Mouse (Mus musculus) bone marrow macrophage, adult 2 months (primary cell): ENCODE measurements around the gene Smim17. TPM values are rescaled to one million over a fixed set of nuclear protein-coding genes. Genes with fewer than 3 reads are reported as not detected.
A peak's percentile ranks its signal among the peaks of the same experiment; 100 is the strongest.

ENCODE experiments used
- H3K27ac ChIP-seq: 2 replicates; pipeline ENCODE4 v1.5.1; 2012; ENCODE audit warnings: low read depth, low read length; ENCODE audit not compliant: insufficient read depth
- H3K4me1 ChIP-seq: 2 replicates; pipeline ENCODE4 v1.6.1; 2012; ENCODE audit warnings: low read length; ENCODE audit not compliant: control insufficient read depth, insufficient read depth
- H3K4me3 ChIP-seq: 2 replicates; pipeline ENCODE4 v1.5.1; 2012; ENCODE audit warnings: mild to moderate bottlenecking, low read length, moderate library complexity; ENCODE audit not compliant: insufficient read depth
- CTCF ChIP-seq: IDR thresholded peaks from 2 replicates; pipeline ENCODE4 v1.5.1; 2012; ENCODE audit warnings: low read depth, mild to moderate bottlenecking, low read length, moderate library complexity
- POLR2A ChIP-seq: IDR thresholded peaks from 2 replicates; pipeline ENCODE4 v1.6.1; 2012; ENCODE audit warnings: mild to moderate bottlenecking, low read depth, low read length, borderline replicate concordance
- polyA plus RNA-seq: library from polyadenylated mRNA; stranded (reverse); fragments of >200 nt; gene quantifications from 2 replicates; pipeline ENCODE4 v1.2.4, GENCODE M21; 2012; ENCODE audit not compliant: missing spikeins, insufficient read depth, insufficient read length

Gene Smim17
- polyA plus RNA-seq, 1 experiment, result not detected

DNA sequence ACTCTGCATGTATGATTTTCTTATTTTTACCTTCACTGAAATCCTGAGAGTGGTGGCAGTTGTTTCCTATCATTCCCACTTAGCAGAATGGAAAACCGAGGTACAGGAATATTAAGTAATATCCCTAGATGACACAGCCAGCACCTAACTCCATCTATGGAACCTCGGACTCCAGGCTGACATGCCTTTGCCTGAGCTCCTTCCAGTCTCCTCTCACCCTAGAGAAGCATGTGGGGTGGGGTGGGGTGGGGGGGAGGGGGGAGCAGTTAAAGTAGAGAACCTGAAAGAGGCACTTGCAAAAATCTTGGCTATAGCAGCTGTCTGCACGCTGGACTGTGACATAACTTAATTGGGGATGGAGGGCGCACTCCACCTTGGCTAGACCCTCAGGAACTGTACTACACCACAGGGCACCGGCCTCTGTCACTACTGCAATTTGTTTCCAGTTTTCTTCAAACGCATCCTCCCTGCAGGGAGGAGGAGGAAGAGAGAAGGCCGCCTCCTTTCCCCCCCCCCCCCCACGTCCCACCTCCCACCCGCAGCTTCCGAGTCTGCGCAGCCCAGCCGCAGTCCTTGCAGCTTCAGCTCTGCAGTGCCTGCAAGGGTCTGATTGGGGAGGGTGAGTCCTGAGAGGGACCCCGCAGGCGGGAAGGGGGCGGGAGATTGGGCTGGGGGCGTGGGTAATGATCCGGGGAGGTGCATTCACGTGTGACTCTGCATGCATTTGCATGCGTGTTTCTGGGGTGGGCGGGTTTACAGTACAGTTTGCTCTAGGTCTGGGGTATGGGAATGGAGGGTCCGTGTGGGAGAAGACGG is 16.3 kb downstream of the Smim17 start:
- no peak overlapping the region for H3K4me3 ChIP-seq
- no peak overlapping the region for H3K27ac ChIP-seq
- no peaks in the 10 kb centered on the region for H3K4me1 ChIP-seq
- TF ChIP-seq CTCF (no peak), POLR2A (no peak)

DNA sequence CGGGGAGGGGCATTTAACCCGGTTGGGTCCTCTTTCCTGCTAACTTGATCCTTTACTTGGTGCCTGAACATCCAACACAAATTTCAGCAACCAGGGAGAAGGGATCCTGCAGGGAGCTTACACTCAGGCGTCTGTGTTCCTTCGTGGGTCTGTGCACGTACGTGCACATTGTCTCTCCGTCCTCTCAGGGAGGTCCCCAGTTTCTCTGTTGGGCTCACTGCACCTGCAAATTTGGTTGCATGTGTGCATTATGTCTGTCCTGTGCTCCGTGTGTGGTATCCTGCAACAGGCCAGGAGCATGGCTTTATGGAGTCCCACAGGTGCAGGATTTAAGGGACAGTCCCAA is 16.9 kb downstream of the Smim17 start:
- TF ChIP-seq CTCF (no peak), POLR2A (no peak)
- no peaks in the 10 kb centered on the region for H3K4me1 ChIP-seq
- H3K27ac ChIP-seq, result no peak overlapping the region
- no peak overlapping the region for H3K4me3 ChIP-seq

GRCm38 (mm10) chr7:6419894-6420293 is 21.4 kb downstream of the Smim17 start:
- no peak for TF ChIP-seq POLR2A
- no peak for TF ChIP-seq CTCF
- no peaks in the 10 kb centered on the region for H3K4me1 ChIP-seq

DNA sequence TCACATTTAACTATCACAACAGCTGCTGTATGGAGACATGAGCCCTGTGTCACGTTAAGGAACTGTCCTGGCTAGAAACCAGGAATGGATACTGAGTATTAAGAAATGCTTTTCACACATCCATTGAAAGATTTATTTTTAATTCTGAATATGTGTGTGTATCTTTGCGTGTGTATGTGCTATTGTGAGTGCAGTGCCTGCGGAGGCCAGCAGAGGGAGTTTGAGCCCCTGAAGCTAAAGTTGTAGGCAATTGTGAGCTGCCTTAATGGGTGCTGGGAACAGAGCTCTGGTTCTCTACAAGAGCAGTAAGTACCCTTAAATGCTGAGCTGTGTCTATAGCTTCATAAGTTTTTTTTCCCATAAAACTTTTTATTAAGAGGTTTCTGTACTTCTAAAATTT is 30.9 kb downstream of the Smim17 start:
- H3K4me1 ChIP-seq, result no peaks in the 10 kb centered on the region
- TF ChIP-seq POLR2A (no peak), CTCF (no peak)
- no peak overlapping the region for H3K27ac ChIP-seq
- no peak overlapping the region for H3K4me3 ChIP-seq

More at GRCm38 (mm10) chr7:6419894-6420293, 21.4 kb downstream of the Smim17 start:
- Histone ChIP-seq H3K27ac (no peak overlapping the region), H3K4me3 (no peak overlapping the region)

- Histone ChIP-seq H3K27ac (no peak overlapping the region), H3K4me1 (no peaks in the 10 kb centered on the region), H3K4me3 (no peak overlapping the region)
- no peak for TF ChIP-seq POLR2A
- TF ChIP-seq CTCF, result peak; percentile 60
These were observed 31.8 kb downstream of the Smim17 start for GRCm38 (mm10) chr7:6430342-6430741.

GRCm38 (mm10) chr7:6438388-6438787 is 39.9 kb downstream of the Smim17 start, which contains the start of gene Olfr1344:
Olfr1344 (plus strand) TSS chr7:6438688.
- Histone ChIP-seq H3K27ac (no peak within 1 kb of the TSS), H3K4me1 (no peaks in the 10 kb centered on the region), H3K4me3 (no peak within 1 kb of the TSS)
- TF ChIP-seq CTCF (no peak), POLR2A (no peak)

GRCm38 (mm10) chr7:6441173-6441572 is 42.7 kb downstream of the Smim17 start:
- Histone ChIP-seq H3K4me1 (no peaks in the 10 kb centered on the region), H3K27ac (no peak overlapping the region), H3K4me3 (no peak overlapping the region)
- no peak for TF ChIP-seq CTCF
- no peak for TF ChIP-seq POLR2A

DNA sequence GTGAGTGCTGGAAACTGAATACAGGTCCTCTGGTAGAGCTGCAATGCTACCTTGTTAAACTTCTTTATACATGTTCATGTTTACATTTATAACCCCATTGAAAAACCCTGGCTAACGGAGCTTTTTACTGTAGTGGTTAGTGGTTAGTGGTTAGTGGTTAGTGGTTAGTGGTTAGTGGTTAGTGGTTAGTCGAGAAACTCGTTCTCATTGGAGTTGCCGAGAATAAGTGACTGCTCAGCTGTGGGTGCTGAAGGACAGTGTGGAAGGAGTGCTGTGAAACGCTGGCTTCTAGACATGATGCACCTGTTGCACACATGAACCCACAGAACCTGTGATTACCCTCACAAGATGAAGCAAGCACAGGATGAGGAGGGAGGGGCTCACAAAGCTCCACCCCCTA is 49.3 kb downstream of the Smim17 start:
- no peaks in the 10 kb centered on the region for H3K4me1 ChIP-seq
- H3K4me3 ChIP-seq, result no peak overlapping the region
- no peak overlapping the region for H3K27ac ChIP-seq
- no peak for TF ChIP-seq CTCF
- TF ChIP-seq POLR2A, result no peak

DNA sequence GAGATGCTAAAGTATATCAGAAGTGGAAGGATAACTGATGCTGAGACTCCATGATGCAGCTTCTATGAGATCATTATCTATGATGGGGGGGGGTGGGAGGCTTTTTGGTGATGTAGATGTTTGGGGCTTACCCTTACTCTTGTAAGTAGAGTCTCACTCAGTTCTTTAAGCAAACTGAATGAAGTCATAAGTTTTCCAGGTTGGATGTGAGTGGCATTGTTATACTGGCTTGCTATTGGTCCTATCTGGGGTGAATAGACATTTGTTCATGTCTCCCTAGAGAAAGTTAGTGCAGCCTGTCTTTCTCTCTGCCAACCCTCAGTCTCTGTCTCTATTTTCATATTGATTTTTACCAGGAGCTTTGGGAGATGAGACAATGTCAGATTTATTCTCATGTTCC is 57.4 kb downstream of the Smim17 start, which contains the start of gene Olfr1336:
Gene Olfr1336 (plus strand): TSS at position 301 of the 400 bp plus-strand sequence.
- H3K4me1 ChIP-seq, result no peaks in the 10 kb centered on the region
- TF ChIP-seq CTCF, result no peak
- no peak for TF ChIP-seq POLR2A

GRCm38 (mm10) chr7:6456399-6456798 is 57.9 kb downstream of the Smim17 start:
- TF ChIP-seq CTCF (no peak), POLR2A (no peak)
- H3K4me1 ChIP-seq, result no peaks in the 10 kb centered on the region
- H3K27ac ChIP-seq, result no peak overlapping the region
- H3K4me3 ChIP-seq, result no peak overlapping the region

More for the DNA sequence above, 57.4 kb downstream of the Smim17 start, which contains the start of gene Olfr1336:
- Histone ChIP-seq H3K27ac (no peak within 1 kb of the TSS), H3K4me3 (no peak within 1 kb of the TSS)
